Comparison of ENCODE assay signal across 14 mouse cellular contexts in genomic region chr6:38128115-38128514, GRCm38 (mm10). TPM values are rescaled to one million over a fixed set of nuclear protein-coding genes. Genes with fewer than 3 reads are reported as not detected.
"Had no signal": no experiment of that assay in that cellular context is flagged by ENCODE, and none has a peak within 500 bp of the region (broad histone marks: within the 10 kb centered on the region; RNA-seq: fewer than 3 reads in every experiment).

No protein-coding gene starts in this region.

- H3K36me3 ChIP-seq: liver, embryonic 15.5 days had no signal

- DNase-seq: thymus, postnatal 4 days had no signal

- ATAC-seq: inflammation-experienced regulatory T-cells, adult 6 months; intestine, postnatal 0 days; midbrain, embryonic 15.5 days had no signal

- H3K4me1 ChIP-seq: liver, embryonic 15.5 days; megakaryocyte, embryonic 14.5 days; midbrain, embryonic 15.5 days; neural tube, embryonic 12.5 days had no signal

- H3K9me3 ChIP-seq: limb, embryonic 10.5 days; liver, embryonic 15.5 days; lung, embryonic 15.5 days; midbrain, embryonic 15.5 days; neural tube, embryonic 12.5 days had no signal

- H3K27me3 ChIP-seq: liver, embryonic 15.5 days; lung, embryonic 15.5 days; midbrain, embryonic 15.5 days; neural tube, embryonic 12.5 days had no signal

- H3K27ac ChIP-seq: left cerebral cortex, adult 2 months; limb, embryonic 10.5 days; liver, embryonic 15.5 days; lung, embryonic 15.5 days; macrophage; midbrain, embryonic 15.5 days; neural tube, embryonic 12.5 days; stomach, postnatal 0 days had no signal

- H3K4me2 ChIP-seq: liver, embryonic 11.5 days; liver, embryonic 15.5 days; lung, embryonic 15.5 days; midbrain, embryonic 11.5 days; midbrain, embryonic 15.5 days; neural tube, embryonic 12.5 days had no signal

- H3K4me3 ChIP-seq: left cerebral cortex, adult 2 months; limb, embryonic 10.5 days; liver, embryonic 15.5 days; lung, embryonic 15.5 days; midbrain, embryonic 15.5 days; neural tube, embryonic 12.5 days had no signal

- H3K9ac ChIP-seq: liver, embryonic 15.5 days; lung, embryonic 15.5 days; midbrain, embryonic 15.5 days; neural tube, embryonic 12.5 days had no signal

RNA-seq across cellular contexts. Expression of gene Atp6v0a4, which starts 3.7 kb away (rescaled TPM):
- polyA plus RNA-seq: inflammation-experienced regulatory T-cells, adult 6 months; limb, embryonic 10.5 days; macrophage; midbrain, embryonic 11.5 days had no signal

RNA-seq across cellular contexts. Expression of gene Tmem213, which starts 19.1 kb away (rescaled TPM):
- polyA plus RNA-seq: inflammation-experienced regulatory T-cells, adult 6 months; intestine, postnatal 0 days; limb, embryonic 10.5 days; liver, embryonic 11.5 days; liver, embryonic 15.5 days; macrophage; midbrain, embryonic 11.5 days; midbrain, embryonic 15.5 days; neural tube, embryonic 12.5 days had no signal
